Mouse (Mus musculus) WW6 (cell line): ENCODE results near the gene Gm10337.

ENCODE experiments used
- DNase-seq: peaks from one replicate; pipeline ENCODE4 v3.0.0-alpha.2; 2013; ENCODE audit warnings: low read depth, low spot score

Gene Gm10337

DNA sequence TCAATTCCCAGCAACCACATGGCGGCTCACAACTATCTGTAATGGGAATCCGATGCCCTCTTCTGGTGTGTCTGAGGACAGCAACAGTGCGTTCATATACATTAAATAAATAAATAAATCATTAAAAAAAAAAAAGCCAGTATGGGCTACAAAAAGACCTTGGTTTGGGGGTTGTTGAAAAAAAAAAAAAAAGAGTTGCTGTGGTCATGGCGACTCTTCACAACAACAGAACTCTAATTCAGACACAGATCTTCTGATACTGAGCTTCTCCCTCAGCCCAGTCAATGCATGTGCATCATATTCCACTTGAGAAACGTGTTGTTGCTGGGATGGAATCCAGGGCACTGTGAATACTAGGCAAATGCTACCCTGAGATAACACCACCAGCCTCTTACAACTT, 49.1 kb downstream of the Gm10337 start:
- DNase-seq = no peak
